Mouse (Mus musculus): ENCODE results near the gene P2rx4. TPM values are rescaled to one million over a fixed set of nuclear protein-coding genes. Genes with fewer than 3 reads are reported as not detected.

The P2rx4 gene
- polyA plus RNA-seq, 1 experiment from 2014 or later: 20.1 TPM

- no peak for DNase-seq (ENCODE audit: low spot score)
- Histone ChIP-seq H3K27ac (replicated peaks; ENCODE audit: low read depth, low read length) (no peak overlapping the region), H3K4me1 (ENCODE audit: control insufficient read depth, insufficient read depth, low read length) (no peaks in the 10 kb centered on the region), H3K4me3 (ENCODE audit: low read depth, low read length) (no peak overlapping the region), H3K4me2 (ENCODE audit: low read depth, low read length) (no peak overlapping the region), H3K9ac (ENCODE audit: low read depth, low read length) (no peak overlapping the region), H3K9me3 (ENCODE audit: control insufficient read depth, low read length) (no peaks in the 10 kb centered on the region), H3K36me3 (ENCODE audit: control insufficient read depth, insufficient read depth, low read length) (no peaks in the 10 kb centered on the region), H3K27me3 (replicated peaks; ENCODE audit: control insufficient read depth, insufficient read depth, low read length) (no peaks in the 10 kb centered on the region)
- WGBS: 80% methylated on average over 1 of the region's 1 CpGs
- ATAC-seq (ENCODE audit: low read depth): no peak
Observed at GRCm38 (mm10) chr5:122715723-122716122, 8.4 kb downstream of the P2rx4 start.

GRCm38 (mm10) chr5:122716793-122717192 lies 9.4 kb downstream of the P2rx4 start:
- Histone ChIP-seq H3K27ac (replicated peaks; ENCODE audit: low read depth, low read length) (no peak overlapping the region), H3K27me3 (replicated peaks; ENCODE audit: control insufficient read depth, insufficient read depth, low read length) (no peaks in the 10 kb centered on the region), H3K36me3 (ENCODE audit: control insufficient read depth, insufficient read depth, low read length) (no peaks in the 10 kb centered on the region), H3K9ac (ENCODE audit: low read depth, low read length) (no peak overlapping the region), H3K4me3 (ENCODE audit: low read depth, low read length) (no peak overlapping the region), H3K4me2 (ENCODE audit: low read depth, low read length) (no peak overlapping the region), H3K4me1 (ENCODE audit: control insufficient read depth, insufficient read depth, low read length) (no peaks in the 10 kb centered on the region), H3K9me3 (ENCODE audit: control insufficient read depth, low read length) (no peaks in the 10 kb centered on the region)
- WGBS: 100% methylated on average over 2 of the region's 2 CpGs
- ATAC-seq (ENCODE audit: low read depth) (no peak), DNase-seq (ENCODE audit: low spot score) (no peak)

GRCm38 (mm10) chr5:122718400-122718799 lies 11.1 kb downstream of the P2rx4 start:
- Histone ChIP-seq H3K9ac (ENCODE audit: low read depth, low read length) (no peak overlapping the region), H3K27ac (replicated peaks; ENCODE audit: low read depth, low read length) (no peak overlapping the region), H3K4me1 (ENCODE audit: control insufficient read depth, insufficient read depth, low read length) (no peaks in the 10 kb centered on the region), H3K9me3 (ENCODE audit: control insufficient read depth, low read length) (no peaks in the 10 kb centered on the region), H3K27me3 (replicated peaks; ENCODE audit: control insufficient read depth, insufficient read depth, low read length) (no peaks in the 10 kb centered on the region), H3K4me2 (ENCODE audit: low read depth, low read length) (no peak overlapping the region), H3K4me3 (ENCODE audit: low read depth, low read length) (no peak overlapping the region), H3K36me3 (ENCODE audit: control insufficient read depth, insufficient read depth, low read length) (no peaks in the 10 kb centered on the region)
- no peak for ATAC-seq (ENCODE audit: low read depth)
- DNase-seq (ENCODE audit: low spot score): peak; percentile 33
- WGBS: 67% methylated on average over 7 of the region's 7 CpGs

- Histone ChIP-seq H3K27ac (replicated peaks; ENCODE audit: low read depth, low read length) (no peak overlapping the region), H3K9me3 (ENCODE audit: control insufficient read depth, low read length) (no peaks in the 10 kb centered on the region), H3K9ac (ENCODE audit: low read depth, low read length) (no peak overlapping the region), H3K36me3 (ENCODE audit: control insufficient read depth, insufficient read depth, low read length) (no peaks in the 10 kb centered on the region), H3K4me3 (ENCODE audit: low read depth, low read length) (no peak overlapping the region), H3K4me1 (ENCODE audit: control insufficient read depth, insufficient read depth, low read length) (no peaks in the 10 kb centered on the region), H3K27me3 (replicated peaks; ENCODE audit: control insufficient read depth, insufficient read depth, low read length) (no peaks in the 10 kb centered on the region), H3K4me2 (ENCODE audit: low read depth, low read length) (no peak overlapping the region)
- DNase-seq (ENCODE audit: low spot score) (no peak), ATAC-seq (ENCODE audit: low read depth) (no peak)
- 93% methylated on average over 8 of the region's 8 CpGs for WGBS
Observed at GRCm38 (mm10) chr5:122719168-122719567, 11.8 kb downstream of the P2rx4 start.

- ATAC-seq (ENCODE audit: low read depth) (no peak), DNase-seq (ENCODE audit: low spot score) (no peak)
- Histone ChIP-seq H3K4me1 (ENCODE audit: control insufficient read depth, insufficient read depth, low read length) (no peaks in the 10 kb centered on the region), H3K27me3 (replicated peaks; ENCODE audit: control insufficient read depth, insufficient read depth, low read length) (no peaks in the 10 kb centered on the region), H3K36me3 (ENCODE audit: control insufficient read depth, insufficient read depth, low read length) (0 out of 2 replicates have a peak, but pooled peaks cover 6% of the 10 kb centered on the region), H3K9ac (ENCODE audit: low read depth, low read length) (no peak overlapping the region), H3K4me2 (ENCODE audit: low read depth, low read length) (no peak overlapping the region), H3K4me3 (ENCODE audit: low read depth, low read length) (no peak overlapping the region), H3K9me3 (ENCODE audit: control insufficient read depth, low read length) (no peaks in the 10 kb centered on the region), H3K27ac (replicated peaks; ENCODE audit: low read depth, low read length) (no peak overlapping the region)
- WGBS: 85% methylated on average over 13 of the region's 13 CpGs
Observed at GRCm38 (mm10) chr5:122725453-122725852, 18.1 kb downstream of the P2rx4 start.

- no peak overlapping the region for H3K4me2 ChIP-seq (ENCODE audit: low read depth, low read length)
- ATAC-seq (ENCODE audit: low read depth): peak; percentile 47; the same call in 1 of the 2 replicates
- 0 out of 2 replicates have a peak, but pooled peaks cover 6% of the 10 kb centered on the region for H3K36me3 ChIP-seq (ENCODE audit: control insufficient read depth, insufficient read depth, low read length)
Observed at GRCm38 (mm10) chr5:122726068-122726467, 18.7 kb downstream of the P2rx4 start.

GRCm38 (mm10) chr5:122726595-122726994 lies 19.3 kb downstream of the P2rx4 start:
- ATAC-seq (ENCODE audit: low read depth): no peak

More at GRCm38 (mm10) chr5:122726068-122726467, 18.7 kb downstream of the P2rx4 start:
- Histone ChIP-seq H3K27me3 (replicated peaks; ENCODE audit: control insufficient read depth, insufficient read depth, low read length) (no peaks in the 10 kb centered on the region), H3K4me1 (ENCODE audit: control insufficient read depth, insufficient read depth, low read length) (no peaks in the 10 kb centered on the region), H3K9ac (ENCODE audit: low read depth, low read length) (no peak overlapping the region), H3K27ac (replicated peaks; ENCODE audit: low read depth, low read length) (no peak overlapping the region), H3K4me3 (ENCODE audit: low read depth, low read length) (no peak overlapping the region), H3K9me3 (ENCODE audit: control insufficient read depth, low read length) (no peaks in the 10 kb centered on the region)
- peak; percentile 77 for DNase-seq (ENCODE audit: low spot score)
- 21% methylated on average over 7 of the region's 7 CpGs for WGBS

GRCm38 (mm10) chr5:122727096-122727495 lies 19.8 kb downstream of the P2rx4 start:
- no peak for DNase-seq (ENCODE audit: low spot score)
- H3K4me1 ChIP-seq (ENCODE audit: control insufficient read depth, insufficient read depth, low read length): peaks cover 3% of the 10 kb centered on the region
- H3K36me3 ChIP-seq (ENCODE audit: control insufficient read depth, insufficient read depth, low read length): 0 out of 2 replicates have a peak, but pooled peaks cover 6% of the 10 kb centered on the region
- no peak overlapping the region for H3K4me3 ChIP-seq (ENCODE audit: low read depth, low read length)
- no peak overlapping the region for H3K27ac ChIP-seq (replicated peaks; ENCODE audit: low read depth, low read length)
- H3K9me3 ChIP-seq (ENCODE audit: control insufficient read depth, low read length): no peaks in the 10 kb centered on the region
- ATAC-seq (ENCODE audit: low read depth): no peak
- H3K27me3 ChIP-seq (replicated peaks; ENCODE audit: control insufficient read depth, insufficient read depth, low read length): no peaks in the 10 kb centered on the region
- H3K9ac ChIP-seq (ENCODE audit: low read depth, low read length): no peak overlapping the region
- 90% methylated on average over 7 of the region's 7 CpGs for whole genome bisulfite sequencing
- H3K4me2 ChIP-seq (ENCODE audit: low read depth, low read length): no peak overlapping the region

More at GRCm38 (mm10) chr5:122726595-122726994, 19.3 kb downstream of the P2rx4 start:
- Histone ChIP-seq H3K4me3 (ENCODE audit: low read depth, low read length) (no peak overlapping the region), H3K9ac (ENCODE audit: low read depth, low read length) (no peak overlapping the region), H3K9me3 (ENCODE audit: control insufficient read depth, low read length) (no peaks in the 10 kb centered on the region), H3K4me2 (ENCODE audit: low read depth, low read length) (no peak overlapping the region), H3K27me3 (replicated peaks; ENCODE audit: control insufficient read depth, insufficient read depth, low read length) (no peaks in the 10 kb centered on the region), H3K36me3 (ENCODE audit: control insufficient read depth, insufficient read depth, low read length) (0 out of 2 replicates have a peak, but pooled peaks cover 6% of the 10 kb centered on the region), H3K4me1 (ENCODE audit: control insufficient read depth, insufficient read depth, low read length) (no peaks in the 10 kb centered on the region; the same call in 1 of the 2 replicates), H3K27ac (replicated peaks; ENCODE audit: low read depth, low read length) (no peak overlapping the region)
- WGBS: 66% methylated on average over 5 of the region's 5 CpGs
- no peak for DNase-seq (ENCODE audit: low spot score)

- Histone ChIP-seq H3K27ac (replicated peaks; ENCODE audit: low read depth, low read length) (no peak overlapping the region), H3K9me3 (ENCODE audit: control insufficient read depth, low read length) (no peaks in the 10 kb centered on the region), H3K9ac (ENCODE audit: low read depth, low read length) (no peak overlapping the region), H3K4me2 (ENCODE audit: low read depth, low read length) (no peak overlapping the region), H3K36me3 (ENCODE audit: control insufficient read depth, insufficient read depth, low read length) (peaks cover 6% of the 10 kb centered on the region; the same call in 1 of the 2 replicates), H3K27me3 (replicated peaks; ENCODE audit: control insufficient read depth, insufficient read depth, low read length) (no peaks in the 10 kb centered on the region), H3K4me1 (ENCODE audit: control insufficient read depth, insufficient read depth, low read length) (peaks cover 7% of the 10 kb centered on the region), H3K4me3 (ENCODE audit: low read depth, low read length) (no peak overlapping the region)
- ATAC-seq (ENCODE audit: low read depth) (no peak), DNase-seq (ENCODE audit: low spot score) (no peak)
- WGBS: 78% methylated on average over 10 of the region's 10 CpGs
Observed at GRCm38 (mm10) chr5:122730776-122731175, 23.4 kb downstream of the P2rx4 start.
